Mouse (Mus musculus) c-Kit-negative CD71-positive TER-119-positive erythroid progenitor cells, embryonic 14.5 days (primary cell): ENCODE measurements around the gene Hmga1b.
"Not testable (repeated sequence)": the region's sequence is repeated elsewhere in the genome, so short reads cannot be mapped to it uniquely, and the experiment has no call there.

Experiments used
- DNase-seq: peaks from one replicate; pipeline ENCODE4 v3.0.0-alpha.2; 2013; ENCODE audit warnings: low read depth, low spot score

The Hmga1b gene

DNA sequence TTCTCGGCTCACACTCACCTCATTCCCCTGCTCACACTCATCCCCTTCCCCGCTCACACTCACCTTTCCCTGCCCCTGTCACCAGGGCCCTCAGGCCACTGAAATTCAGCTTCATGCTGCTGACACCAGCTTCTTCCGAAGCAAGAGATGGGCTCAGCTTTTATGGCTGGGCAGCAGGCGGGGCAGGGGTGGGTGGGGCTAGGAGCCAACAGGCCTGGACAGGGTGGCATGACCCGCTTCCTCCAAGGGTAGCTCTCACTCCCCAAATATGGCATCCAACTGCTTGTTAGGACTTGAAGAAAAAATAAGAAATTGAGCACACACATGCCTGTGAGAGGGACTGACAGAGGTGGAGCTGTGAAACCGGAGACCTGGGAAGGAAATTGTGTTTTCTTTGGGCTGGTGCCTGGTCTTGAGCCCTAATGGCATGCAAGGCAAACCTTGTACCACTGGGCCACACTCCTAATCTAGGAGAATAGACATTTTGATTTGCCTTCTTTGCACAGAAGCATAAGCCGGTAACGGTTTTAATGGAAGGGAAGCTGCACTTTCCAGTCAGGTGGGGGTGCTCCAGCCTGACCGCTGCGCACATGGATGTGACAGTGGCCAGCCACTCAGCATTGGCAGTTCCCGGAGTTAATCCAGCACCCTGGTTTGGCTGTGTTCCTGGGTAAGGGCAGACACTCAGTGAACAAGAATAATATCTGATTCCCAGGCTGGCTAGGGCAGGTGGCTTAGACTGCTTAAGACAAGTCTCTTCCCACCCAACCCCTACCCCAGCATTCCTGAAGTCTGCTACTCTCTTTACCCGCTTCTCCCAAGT lies 30.5 kb upstream of the Hmga1b start, which contains the start of gene Cbr2:
TSS of gene Cbr2 (minus strand) at position 257 of the 823 bp plus-strand sequence.
- DNase-seq, result no peak

DNA sequence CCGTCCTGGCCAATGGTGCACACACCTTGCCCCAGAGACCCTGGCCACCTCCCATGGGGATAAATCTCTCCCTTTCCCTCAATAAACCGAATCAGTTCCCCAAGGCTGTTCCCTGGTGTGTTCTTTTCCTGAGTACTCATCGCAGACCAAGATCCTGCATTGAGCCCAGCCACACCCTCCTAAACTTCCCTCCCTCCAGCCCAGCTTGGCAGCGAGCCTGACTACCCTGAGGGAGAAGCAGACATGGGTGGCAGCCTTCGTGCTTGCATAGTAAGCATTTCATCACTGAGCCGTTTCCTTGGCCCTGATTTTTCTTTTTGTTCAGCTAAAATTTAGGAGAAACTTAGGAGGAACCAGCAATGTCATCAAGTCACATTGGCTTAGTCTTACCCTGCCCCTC lies 29.1 kb upstream of the Hmga1b start:
- no peak for DNase-seq

DNA sequence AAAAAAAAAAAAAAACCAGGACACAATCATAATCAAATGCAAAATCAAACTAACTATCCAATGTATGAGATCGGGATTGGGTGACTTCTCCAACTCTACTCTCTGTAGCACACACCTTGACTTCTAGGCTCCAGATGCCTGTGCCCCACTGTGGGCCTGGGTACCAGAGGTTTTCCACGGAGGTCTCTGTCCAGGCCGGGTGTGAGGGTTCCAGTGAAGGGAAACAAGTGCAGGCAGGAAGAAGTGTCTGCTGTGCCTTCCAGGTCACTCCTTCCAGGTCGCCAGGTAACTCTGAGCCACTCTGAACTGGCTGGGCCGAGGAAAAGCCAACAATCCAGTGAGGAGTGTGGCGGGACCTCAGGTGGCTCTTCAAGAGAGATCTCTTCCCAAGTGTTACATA lies 26.2 kb upstream of the Hmga1b start:
- DNase-seq, result no peak

- no peak for DNase-seq
Measured at GRCm38 (mm10) chr11:120740981-120741380, 21.6 kb upstream of the Hmga1b start.

GRCm38 (mm10) chr11:120744121-120744701 lies 18.4 kb upstream of the Hmga1b start:
- DNase-seq, result no peak

GRCm38 (mm10) chr11:120747974-120748373 lies 14.6 kb upstream of the Hmga1b start:
- no peak for DNase-seq

- no peak for DNase-seq
Measured at GRCm38 (mm10) chr11:120749430-120749829, 13.2 kb upstream of the Hmga1b start.

GRCm38 (mm10) chr11:120751606-120752005 lies 11.0 kb upstream of the Hmga1b start:
- DNase-seq, result no peak

- DNase-seq, result no peak
Measured at GRCm38 (mm10) chr11:120760236-120760635, 2.4 kb upstream of the Hmga1b start.

DNA sequence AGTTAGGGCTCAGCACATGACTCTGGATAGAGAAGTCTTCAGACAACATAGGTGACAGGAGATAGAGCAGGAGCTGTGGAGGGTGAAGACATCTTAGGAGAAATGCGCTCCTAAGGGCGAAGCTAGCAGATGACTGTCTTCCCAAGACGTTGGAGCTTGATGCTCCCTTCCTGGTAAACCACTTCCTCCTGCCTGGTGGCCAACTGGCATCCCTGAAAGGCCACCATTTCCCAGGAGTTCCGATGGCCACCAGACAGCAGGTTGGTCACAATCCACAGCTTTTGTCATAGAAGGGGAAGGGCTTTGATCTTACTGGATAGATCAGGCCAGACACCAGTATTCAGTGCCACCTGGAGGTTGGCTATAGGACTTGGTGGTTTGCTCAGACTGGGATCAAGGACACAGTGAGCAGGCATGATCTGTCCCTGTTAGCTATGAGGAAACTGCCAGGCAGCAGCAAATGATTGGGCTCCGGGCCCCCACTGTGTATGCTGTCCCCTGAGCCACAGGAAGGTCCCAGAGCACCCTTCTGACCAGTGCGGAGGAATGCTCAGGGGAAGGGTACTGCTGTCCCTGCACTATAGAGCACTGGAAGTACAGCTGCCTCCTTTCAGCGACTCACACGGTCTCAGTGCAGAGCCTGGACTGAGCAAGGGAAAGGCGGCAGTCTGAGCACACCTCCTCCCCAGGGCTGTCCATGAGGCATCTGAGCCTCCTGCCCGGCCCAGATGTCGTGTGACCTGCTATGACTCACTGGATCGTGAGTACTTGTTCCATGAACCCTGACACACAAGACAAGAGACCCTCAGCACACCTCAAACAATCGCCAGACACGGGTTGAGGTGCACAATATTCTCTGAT lies 553 bp upstream of the Hmga1b start:
- DNase-seq, result no peak

DNA sequence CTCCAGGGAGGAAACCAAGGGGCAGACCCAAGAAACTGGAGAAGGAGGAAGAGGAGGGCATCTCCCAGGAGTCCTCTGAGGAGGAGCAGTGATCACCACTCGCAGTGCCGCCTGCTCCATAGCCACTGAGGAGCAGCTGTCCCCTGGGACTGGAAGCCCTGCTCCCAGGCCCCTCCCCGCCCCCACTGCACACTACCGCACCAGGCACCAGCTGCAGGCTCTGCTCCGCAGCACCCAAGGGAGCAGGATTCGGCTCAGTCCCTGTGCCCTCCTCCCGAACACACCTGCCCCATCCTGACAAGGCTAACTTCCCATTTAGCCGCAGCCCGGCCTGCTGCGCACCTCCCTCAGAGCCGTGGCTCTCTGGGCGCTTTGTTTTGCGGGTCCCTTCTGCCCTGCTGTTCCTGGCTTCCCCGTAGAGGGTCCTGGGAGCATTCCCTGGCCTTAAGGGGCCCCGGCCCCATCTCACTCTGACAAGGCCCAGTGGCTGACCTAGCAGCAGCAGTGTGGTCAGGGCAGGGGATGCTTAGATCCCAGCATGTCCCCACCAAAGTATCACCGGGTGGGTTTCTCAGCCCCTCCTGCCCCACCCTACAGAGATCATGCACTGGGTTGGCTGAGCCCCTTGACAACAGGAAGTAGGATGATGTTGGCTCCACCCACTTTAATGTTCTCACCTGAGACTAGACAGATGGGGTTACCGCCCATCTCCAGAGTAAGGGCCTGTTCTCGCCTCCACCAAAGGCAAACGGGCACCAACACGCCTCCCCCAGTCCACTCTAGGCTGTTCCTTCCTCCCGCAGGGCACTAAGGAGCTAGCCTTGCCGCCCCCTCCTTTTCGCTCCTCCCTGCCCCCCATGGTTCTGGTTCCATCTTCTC lies 766 bp downstream of the Hmga1b start:
- DNase-seq, result not testable (repeated sequence)

- not testable (repeated sequence) for DNase-seq
Measured at GRCm38 (mm10) chr11:120767023-120767422, 4.4 kb downstream of the Hmga1b start.

- DNase-seq, result no peak
Measured at GRCm38 (mm10) chr11:120768206-120768605, 5.6 kb downstream of the Hmga1b start.

- no peak for DNase-seq
Measured at GRCm38 (mm10) chr11:120772749-120773148, 10.2 kb downstream of the Hmga1b start.

- DNase-seq, result no peak
Measured at GRCm38 (mm10) chr11:120773463-120774190, 11.0 kb downstream of the Hmga1b start.

DNA sequence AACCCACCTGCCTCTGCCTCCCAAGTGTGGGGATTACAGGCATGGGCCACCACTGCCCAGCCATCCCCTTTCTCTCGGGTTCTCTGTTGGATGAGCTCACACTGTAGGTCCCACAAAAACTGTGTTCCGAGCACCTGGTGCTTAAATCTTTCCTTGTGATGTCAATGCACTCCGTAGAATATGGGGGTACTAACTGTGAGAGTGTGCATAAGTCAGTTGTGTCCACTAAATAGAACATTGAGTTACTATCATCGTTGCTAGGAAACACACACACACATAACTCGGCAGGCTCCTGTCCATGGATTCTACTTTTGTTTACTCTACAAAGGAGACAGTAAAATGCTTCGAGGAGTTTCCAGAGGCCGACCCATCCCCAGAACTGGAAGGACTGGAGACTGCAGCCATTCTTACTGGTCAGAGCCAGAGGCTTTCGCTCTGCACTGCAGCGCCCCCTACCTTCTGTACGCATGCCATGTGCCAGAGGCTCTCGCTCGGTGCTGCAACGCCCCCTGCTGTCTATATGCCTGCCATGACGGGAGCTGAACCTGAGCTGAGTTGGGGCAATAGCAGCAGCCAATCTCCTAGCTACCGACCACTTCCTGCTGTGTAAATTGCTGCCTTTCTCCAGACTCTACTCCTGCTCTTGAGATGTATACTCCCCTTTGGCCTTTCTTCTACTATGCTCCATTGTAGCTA lies 13.3 kb downstream of the Hmga1b start:
- DNase-seq, result peak; percentile 68

GRCm38 (mm10) chr11:120777123-120777522 lies 14.5 kb downstream of the Hmga1b start:
- no peak for DNase-seq

DNA sequence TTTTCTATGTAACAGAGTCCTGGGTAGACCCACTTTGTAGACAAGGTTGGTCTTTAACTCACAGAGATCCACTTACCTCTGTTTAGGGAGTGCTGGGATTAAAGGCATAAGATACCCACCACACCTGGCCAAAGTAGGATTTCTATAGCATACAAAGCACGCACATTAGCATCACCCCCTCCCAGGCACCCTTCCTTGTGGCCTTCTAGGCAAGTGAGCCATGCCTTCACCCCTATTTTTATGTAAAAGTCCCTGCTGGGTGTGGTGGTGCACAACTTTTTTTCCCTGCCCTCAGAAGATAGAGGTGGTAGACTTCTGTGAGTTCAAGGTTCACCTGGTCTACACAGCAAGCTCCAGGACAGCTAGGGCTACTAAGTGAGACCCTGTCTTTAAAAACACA lies 17.3 kb downstream of the Hmga1b start:
- DNase-seq, result no peak

DNA sequence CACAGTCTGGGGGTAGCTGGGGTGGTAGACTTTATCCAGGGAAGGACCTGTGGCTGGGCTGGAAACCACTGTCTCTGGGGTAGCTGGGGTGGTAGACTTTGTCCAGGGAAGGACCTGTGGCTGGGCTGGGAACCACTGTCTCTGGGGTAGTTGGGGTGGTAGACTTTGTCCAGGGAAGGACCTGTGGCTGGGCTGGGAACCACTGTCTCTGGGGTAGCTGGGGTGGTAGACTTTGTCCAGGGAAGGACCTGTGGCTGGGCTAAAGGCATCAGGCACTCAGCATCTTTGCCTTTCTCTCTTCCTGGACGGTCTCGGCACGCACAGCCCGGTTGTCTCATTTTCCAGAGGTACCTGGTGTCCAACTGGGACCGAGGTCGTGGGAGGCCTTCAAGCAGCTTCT lies 18.8 kb downstream of the Hmga1b start:
- not testable (repeated sequence) for DNase-seq
